Mouse (Mus musculus): Measurements from ENCODE around the gene Ccdc57. TPM values are rescaled to one million over a fixed set of nuclear protein-coding genes. Genes with fewer than 3 reads are reported as not detected.

Ccdc57 gene
- 5.0 and 5.2 TPM in 2 replicates for polyA plus RNA-seq (2014; fragmentation: Nextera tagmentation; extraction: Ambion mirVana)

DNA sequence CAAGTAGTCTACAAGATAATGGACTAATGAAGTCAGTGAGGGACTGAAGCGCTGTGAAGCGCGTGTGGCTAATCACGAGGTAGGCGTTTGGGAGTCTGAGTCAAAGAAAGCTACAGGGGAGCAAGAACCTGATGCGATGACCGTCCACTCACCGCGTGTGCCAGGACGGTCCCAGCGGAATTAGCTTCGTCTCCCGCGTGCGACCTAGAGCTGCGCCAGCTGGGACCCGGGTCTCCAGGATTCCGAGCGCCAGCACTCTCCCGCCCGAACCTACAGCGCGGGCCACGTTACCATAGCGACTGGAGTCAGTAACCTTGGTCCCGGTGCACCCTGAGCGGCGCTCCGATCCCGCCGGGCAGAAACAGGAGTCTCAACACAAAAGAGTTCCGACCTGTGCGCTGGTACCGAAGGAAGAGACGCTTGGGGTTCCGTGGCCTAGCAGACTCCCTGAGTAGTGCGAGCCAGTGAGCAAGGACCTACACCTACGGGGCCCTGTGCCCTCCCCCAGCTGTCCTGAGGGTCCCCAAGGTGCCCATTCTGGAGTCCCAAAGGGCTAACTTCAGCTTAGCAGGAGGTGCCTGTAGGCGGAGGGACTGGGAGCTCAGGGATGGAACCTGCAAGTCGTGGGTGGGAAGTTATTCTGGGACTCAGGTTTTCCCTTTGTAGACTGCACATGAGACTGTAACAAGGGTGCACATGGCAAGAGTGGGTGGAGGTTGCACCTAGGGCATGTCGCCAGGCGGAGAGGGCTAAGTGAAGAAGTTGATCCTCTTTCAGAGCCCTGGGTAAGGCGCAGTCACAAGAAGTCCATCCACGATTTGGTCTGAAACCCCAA is at the start of gene Ccdc57:
Gene Ccdc57, minus strand, starts transcription at position 309 of the 835 bp plus-strand sequence.
- Histone ChIP-seq H3K27me3 (ENCODE audit: control insufficient read depth, insufficient read depth, low read length) (no peaks in the 10 kb centered on the region), H3K4me2 (replicated peaks) (peak within 1 kb of the TSS; percentile 82), H3K27ac (no peak within 1 kb of the TSS; the same call in 1 of the 2 replicates), H3K9me3 (ENCODE audit: control insufficient read depth, low read length) (no peaks in the 10 kb centered on the region), H3K4me1 (replicated peaks; ENCODE audit: control insufficient read depth, insufficient read depth, low read length) (peaks cover 5% of the 10 kb centered on the region; the same call in 1 of the 2 replicates), H3K4me3 (replicated peaks; ENCODE audit: low read length) (peak within 1 kb of the TSS; percentile 52), H3K36me3 (replicated peaks; ENCODE audit: control insufficient read depth, insufficient read depth) (no peaks in the 10 kb centered on the region), H3K9ac (peak within 1 kb of the TSS; percentile 69)
- peak; percentile 94 for DNase-seq (ENCODE audit: low spot score)
- ATAC-seq (ENCODE audit: low FRiP score): peak; percentile 92
- 8% methylated on average over 44 of the region's 44 CpGs for WGBS

- no peak overlapping the region for H3K4me3 ChIP-seq (replicated peaks; ENCODE audit: low read length)
- H3K9me3 ChIP-seq (ENCODE audit: control insufficient read depth, low read length): no peaks in the 10 kb centered on the region
- no peak overlapping the region for H3K27ac ChIP-seq
- H3K9ac ChIP-seq: no peak overlapping the region
- no peaks in the 10 kb centered on the region for H3K27me3 ChIP-seq (ENCODE audit: control insufficient read depth, insufficient read depth, low read length)
- peaks cover 84% of the 10 kb centered on the region for H3K36me3 ChIP-seq (replicated peaks; ENCODE audit: control insufficient read depth, insufficient read depth)
- no peak for DNase-seq (ENCODE audit: low spot score)
- no peak for ATAC-seq (ENCODE audit: low FRiP score)
- no peak overlapping the region for H3K4me2 ChIP-seq (replicated peaks)
- H3K4me1 ChIP-seq (replicated peaks; ENCODE audit: control insufficient read depth, insufficient read depth, low read length): no peaks in the 10 kb centered on the region
Observed at GRCm38 (mm10) chr11:120982459-120982858, 49.8 kb upstream of the Ccdc57 start.

DNA sequence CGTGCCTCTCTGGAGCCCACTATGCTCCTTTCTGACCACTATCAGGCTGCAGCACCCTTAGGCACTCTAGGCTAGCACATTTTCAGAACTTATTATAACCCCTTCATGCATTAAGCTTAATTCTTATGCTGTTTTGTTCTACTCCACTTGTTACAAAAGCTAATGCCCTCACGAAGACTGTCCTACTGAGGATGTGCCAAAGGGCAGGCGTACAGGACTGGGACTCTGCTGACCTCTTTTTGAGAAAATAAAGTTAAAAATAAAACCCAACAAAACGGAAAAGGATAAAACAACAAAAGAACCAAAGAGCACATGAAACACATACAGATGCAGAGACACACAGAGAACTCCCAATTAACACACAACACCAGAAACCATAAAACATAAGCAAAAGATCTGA is 49.0 kb upstream of the Ccdc57 start:
- Histone ChIP-seq H3K36me3 (replicated peaks; ENCODE audit: control insufficient read depth, insufficient read depth) (peaks cover 85% of the 10 kb centered on the region), H3K27ac (no peak overlapping the region), H3K27me3 (ENCODE audit: control insufficient read depth, insufficient read depth, low read length) (no peaks in the 10 kb centered on the region), H3K9me3 (ENCODE audit: control insufficient read depth, low read length) (no peaks in the 10 kb centered on the region), H3K4me3 (replicated peaks; ENCODE audit: low read length) (no peak overlapping the region), H3K4me1 (replicated peaks; ENCODE audit: control insufficient read depth, insufficient read depth, low read length) (no peaks in the 10 kb centered on the region), H3K9ac (no peak overlapping the region), H3K4me2 (replicated peaks) (no peak overlapping the region)
- DNase-seq (ENCODE audit: low spot score): no peak
- no peak for ATAC-seq (ENCODE audit: low FRiP score)
- WGBS: 89% methylated on average over 4 of the region's 4 CpGs

- DNase-seq (ENCODE audit: low spot score) (no peak), ATAC-seq (ENCODE audit: low FRiP score) (no peak)
- Histone ChIP-seq H3K4me2 (replicated peaks) (no peak overlapping the region), H3K9ac (no peak overlapping the region), H3K9me3 (ENCODE audit: control insufficient read depth, low read length) (no peaks in the 10 kb centered on the region), H3K4me3 (replicated peaks; ENCODE audit: low read length) (no peak overlapping the region), H3K27ac (no peak overlapping the region), H3K27me3 (ENCODE audit: control insufficient read depth, insufficient read depth, low read length) (no peaks in the 10 kb centered on the region), H3K36me3 (replicated peaks; ENCODE audit: control insufficient read depth, insufficient read depth) (peaks cover 86% of the 10 kb centered on the region), H3K4me1 (replicated peaks; ENCODE audit: control insufficient read depth, insufficient read depth, low read length) (no peaks in the 10 kb centered on the region)
- WGBS: 87% methylated on average over 9 of the region's 9 CpGs
Observed at GRCm38 (mm10) chr11:120980427-120981035, 47.9 kb upstream of the Ccdc57 start.

GRCm38 (mm10) chr11:120979711-120980426 is 47.2 kb upstream of the Ccdc57 start:
- 88% methylated on average over 8 of the region's 8 CpGs for WGBS
- H3K4me2 ChIP-seq (replicated peaks): no peak overlapping the region
- no peaks in the 10 kb centered on the region for H3K4me1 ChIP-seq (replicated peaks; ENCODE audit: control insufficient read depth, insufficient read depth, low read length)
- H3K27me3 ChIP-seq (ENCODE audit: control insufficient read depth, insufficient read depth, low read length): no peaks in the 10 kb centered on the region
- H3K9me3 ChIP-seq (ENCODE audit: control insufficient read depth, low read length): no peaks in the 10 kb centered on the region
- H3K27ac ChIP-seq: no peak overlapping the region
- no peak overlapping the region for H3K9ac ChIP-seq
- ATAC-seq (ENCODE audit: low FRiP score) (no peak), DNase-seq (ENCODE audit: low spot score) (no peak)
- no peak overlapping the region for H3K4me3 ChIP-seq (replicated peaks; ENCODE audit: low read length)
- peaks cover 88% of the 10 kb centered on the region for H3K36me3 ChIP-seq (replicated peaks; ENCODE audit: control insufficient read depth, insufficient read depth)

DNA sequence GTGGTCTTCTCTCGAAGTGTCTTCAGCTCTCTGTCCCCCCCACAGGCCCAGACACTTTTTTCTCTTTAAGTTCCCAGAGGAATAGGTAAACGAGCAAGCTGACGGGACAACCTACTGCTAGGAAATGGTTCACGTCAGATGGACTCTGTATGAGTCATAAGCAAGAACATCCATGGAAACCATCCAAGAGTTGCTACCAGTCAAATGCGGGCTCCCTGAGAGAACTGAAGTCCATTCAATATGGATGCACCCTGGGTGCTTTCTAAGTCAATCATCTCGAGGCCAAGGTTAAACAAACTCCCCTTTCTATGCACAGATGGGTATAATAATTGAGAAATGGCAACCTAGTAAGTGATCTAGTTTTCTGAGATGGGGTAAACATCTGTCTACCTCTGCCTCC is 40.6 kb upstream of the Ccdc57 start:
- H3K4me1 ChIP-seq (replicated peaks; ENCODE audit: control insufficient read depth, insufficient read depth, low read length): no peaks in the 10 kb centered on the region
- H3K9ac ChIP-seq: no peak overlapping the region
- DNase-seq (ENCODE audit: low spot score) (no peak), ATAC-seq (ENCODE audit: low FRiP score) (no peak)
- H3K36me3 ChIP-seq (replicated peaks; ENCODE audit: control insufficient read depth, insufficient read depth): peaks cover 98% of the 10 kb centered on the region
- H3K27me3 ChIP-seq (ENCODE audit: control insufficient read depth, insufficient read depth, low read length): no peaks in the 10 kb centered on the region
- H3K27ac ChIP-seq: no peak overlapping the region
- no peak overlapping the region for H3K4me2 ChIP-seq (replicated peaks)
- H3K4me3 ChIP-seq (replicated peaks; ENCODE audit: low read length): no peak overlapping the region
- 75% methylated on average over 6 of the region's 6 CpGs for WGBS
- no peaks in the 10 kb centered on the region for H3K9me3 ChIP-seq (ENCODE audit: control insufficient read depth, low read length)

DNA sequence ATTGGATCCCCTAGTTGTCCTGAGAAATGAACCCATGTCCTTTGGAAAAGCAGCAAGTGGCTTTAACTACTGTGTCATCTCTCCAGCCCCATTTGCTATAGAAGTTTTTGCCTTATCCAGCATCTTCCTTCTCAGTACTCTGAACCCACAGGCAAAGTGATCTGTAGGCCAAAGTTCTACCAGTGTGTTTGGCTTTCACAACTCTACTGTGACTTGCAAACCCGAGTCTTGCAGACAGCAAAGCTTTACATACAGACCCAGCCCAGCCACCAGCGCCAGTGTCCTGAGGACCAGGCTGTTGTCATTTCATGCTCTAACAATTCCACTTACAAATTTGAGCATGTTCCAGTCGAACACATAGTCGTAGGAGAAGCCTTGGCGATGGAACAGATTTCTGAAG is 38.6 kb upstream of the Ccdc57 start:
- Histone ChIP-seq H3K27me3 (ENCODE audit: control insufficient read depth, insufficient read depth, low read length) (no peaks in the 10 kb centered on the region), H3K9me3 (ENCODE audit: control insufficient read depth, low read length) (no peaks in the 10 kb centered on the region), H3K9ac (no peak overlapping the region), H3K4me1 (replicated peaks; ENCODE audit: control insufficient read depth, insufficient read depth, low read length) (no peaks in the 10 kb centered on the region), H3K4me2 (replicated peaks) (no peak overlapping the region), H3K27ac (no peak overlapping the region), H3K4me3 (replicated peaks; ENCODE audit: low read length) (no peak overlapping the region), H3K36me3 (replicated peaks; ENCODE audit: control insufficient read depth, insufficient read depth) (peaks cover 98% of the 10 kb centered on the region)
- 94% methylated on average over 5 of the region's 5 CpGs for WGBS
- ATAC-seq (ENCODE audit: low FRiP score): no peak
- DNase-seq (ENCODE audit: low spot score): no peak

DNA sequence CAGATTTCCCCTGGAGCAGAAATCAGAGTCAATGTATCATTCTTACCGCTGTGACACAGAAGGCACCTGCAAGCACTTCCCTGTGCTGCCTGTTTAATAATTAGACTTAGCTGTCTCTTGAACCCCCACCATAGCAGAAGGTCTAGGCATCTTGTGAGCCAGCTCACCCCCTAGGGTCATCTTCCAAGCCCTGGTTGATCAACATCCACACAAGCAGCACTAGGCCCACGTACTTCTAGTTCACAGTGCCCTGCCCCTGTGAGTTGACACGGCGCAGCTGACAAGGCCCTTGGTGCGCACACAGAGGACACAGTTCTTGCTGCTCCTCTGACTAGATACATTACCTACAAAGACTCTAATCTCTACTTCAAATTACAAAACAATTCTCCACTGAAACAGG is 37.1 kb upstream of the Ccdc57 start:
- no peaks in the 10 kb centered on the region for H3K27me3 ChIP-seq (ENCODE audit: control insufficient read depth, insufficient read depth, low read length)
- H3K27ac ChIP-seq: no peak overlapping the region
- H3K4me3 ChIP-seq (replicated peaks; ENCODE audit: low read length): no peak overlapping the region
- H3K36me3 ChIP-seq (replicated peaks; ENCODE audit: control insufficient read depth, insufficient read depth): peaks cover 100% of the 10 kb centered on the region
- H3K4me2 ChIP-seq (replicated peaks): no peak overlapping the region
- no peak overlapping the region for H3K9ac ChIP-seq
- ATAC-seq (ENCODE audit: low FRiP score): no peak
- no peak for DNase-seq (ENCODE audit: low spot score)
- no peaks in the 10 kb centered on the region for H3K9me3 ChIP-seq (ENCODE audit: control insufficient read depth, low read length)
- WGBS: 92% methylated on average over 5 of the region's 5 CpGs
- H3K4me1 ChIP-seq (replicated peaks; ENCODE audit: control insufficient read depth, insufficient read depth, low read length): 0 out of 2 replicates have a peak, but pooled peaks cover 2% of the 10 kb centered on the region

DNA sequence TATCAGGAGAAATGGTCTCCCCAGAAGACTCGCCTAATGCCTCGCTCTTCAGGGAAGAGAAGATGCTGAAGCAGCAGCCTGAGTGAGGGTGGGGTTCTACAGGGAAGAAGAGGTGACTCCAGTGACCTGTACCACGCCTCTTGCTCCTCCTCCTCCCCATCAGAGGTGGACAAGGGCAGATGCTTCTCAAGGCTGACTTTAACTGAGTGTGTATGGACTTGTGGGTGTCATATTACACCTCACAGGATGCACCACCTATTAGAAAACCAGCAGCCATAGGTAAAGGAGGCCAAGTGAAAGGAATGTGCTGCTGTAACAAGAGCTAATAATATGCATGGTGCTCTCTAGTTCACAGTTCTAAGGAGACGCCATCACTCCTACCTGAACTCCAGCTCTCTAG is 32.9 kb upstream of the Ccdc57 start:
- ATAC-seq (ENCODE audit: low FRiP score) (no peak), DNase-seq (ENCODE audit: low spot score) (no peak)
- 86% methylated on average over 4 of the region's 4 CpGs for WGBS

More for the DNA sequence above, 32.9 kb upstream of the Ccdc57 start:
- Histone ChIP-seq H3K9ac (no peak overlapping the region), H3K9me3 (ENCODE audit: control insufficient read depth, low read length) (no peaks in the 10 kb centered on the region), H3K36me3 (replicated peaks; ENCODE audit: control insufficient read depth, insufficient read depth) (peaks cover 100% of the 10 kb centered on the region), H3K27ac (no peak overlapping the region), H3K4me2 (replicated peaks) (no peak overlapping the region), H3K27me3 (ENCODE audit: control insufficient read depth, insufficient read depth, low read length) (no peaks in the 10 kb centered on the region), H3K4me3 (replicated peaks; ENCODE audit: low read length) (no peak overlapping the region), H3K4me1 (replicated peaks; ENCODE audit: control insufficient read depth, insufficient read depth, low read length) (0 out of 2 replicates have a peak, but pooled peaks cover 3% of the 10 kb centered on the region)

Data from hindbrain, embryonic 14.5 days (tissue).